10 mouse cellular contexts compared by ENCODE assay signal in genomic region chr11:24689807-24690333, GRCm38 (mm10).
DNase-seq lines count a peak whose midpoint lies in the region; ATAC-seq and TF ChIP-seq lines count a peak whose summit lies in the region.
"Had no signal": no experiment of that assay in that cellular context is flagged by ENCODE, and none has a peak within 500 bp of the region (broad histone marks: within the 10 kb centered on the region; RNA-seq: fewer than 3 reads in every experiment).

No protein-coding gene starts in this region.

- peak; percentile 66 for DNase-seq in intestine, embryonic 14.5 days (ENCODE audit: low spot score)
- DNase-seq in adrenal gland, adult 8-10 months: peak; percentile 39
- peak; percentile 70 for DNase-seq in embryo, embryonic 11 days
- DNase-seq in lung, postnatal 10 days: peak; percentile 35
- peak; percentile 76 for DNase-seq in splenic B cell, adult 2 months (ENCODE audit: low read depth, low spot score)
- DNase-seq in MN1 (ENCODE audit: low spot score): no peak

- TF ChIP-seq EP300 in ES-Bruce4 (IDR thresholded peaks at IDR 0.05; ENCODE audit: insufficient read depth, low read depth, low read length): no peak

- WGBS in intestine, embryonic 14.5 days: 48% methylated on average over 7 of the region's 7 CpGs
- WGBS in intestine, embryonic 15.5 days: 52% methylated on average over 7 of the region's 7 CpGs

- H3K27ac ChIP-seq in intestine, embryonic 14.5 days (ENCODE audit: low read depth): no peak overlapping the region
- H3K27ac ChIP-seq in intestine, embryonic 15.5 days: no peak overlapping the region
- no peak overlapping the region for H3K27ac ChIP-seq in ES-Bruce4 (ENCODE audit: insufficient read depth, low read length)
- H3K27ac ChIP-seq: stomach, embryonic 15.5 days had no signal

- H3K9ac ChIP-seq in intestine, embryonic 14.5 days (ENCODE audit: low read length): no peak overlapping the region
- no peak overlapping the region for H3K9ac ChIP-seq in intestine, embryonic 15.5 days
- no peak overlapping the region for H3K9ac ChIP-seq in ES-Bruce4 (ENCODE audit: low read depth, poor library complexity, severe bottlenecking)
- H3K9ac ChIP-seq: stomach, embryonic 15.5 days had no signal

- no peaks in the 10 kb centered on the region for H3K36me3 ChIP-seq in intestine, embryonic 14.5 days (ENCODE audit: control insufficient read depth, insufficient read depth, low read length)
- no peaks in the 10 kb centered on the region for H3K36me3 ChIP-seq in intestine, embryonic 15.5 days
- no peaks in the 10 kb centered on the region for H3K36me3 ChIP-seq in ES-Bruce4 (ENCODE audit: control insufficient read depth, insufficient read depth, low read length, poor library complexity, severe bottlenecking)
- H3K36me3 ChIP-seq in splenic B cell, adult 2 months (ENCODE audit: control insufficient read depth, insufficient read depth, low read length, poor library complexity, severe bottlenecking): no peaks in the 10 kb centered on the region
- H3K36me3 ChIP-seq: stomach, embryonic 15.5 days had no signal

- no peaks in the 10 kb centered on the region for H3K4me1 ChIP-seq in intestine, embryonic 14.5 days (replicated peaks; ENCODE audit: control insufficient read depth, insufficient read depth, low read length)
- no peaks in the 10 kb centered on the region for H3K4me1 ChIP-seq in intestine, embryonic 15.5 days (replicated peaks)
- H3K4me1 ChIP-seq in ES-Bruce4 (ENCODE audit: control insufficient read depth, insufficient read depth, low read length): no peaks in the 10 kb centered on the region
- H3K4me1 ChIP-seq: stomach, embryonic 15.5 days had no signal

- H3K27me3 ChIP-seq in intestine, embryonic 14.5 days (replicated peaks; ENCODE audit: control insufficient read depth, insufficient read depth, low read length): no peaks in the 10 kb centered on the region
- H3K27me3 ChIP-seq in intestine, embryonic 15.5 days (replicated peaks): no peaks in the 10 kb centered on the region
- H3K27me3 ChIP-seq in ES-Bruce4 (ENCODE audit: control insufficient read depth, insufficient read depth, low read length, poor library complexity, severe bottlenecking): no peaks in the 10 kb centered on the region
- H3K27me3 ChIP-seq in splenic B cell, adult 2 months (ENCODE audit: control insufficient read depth, insufficient read depth, low read length, poor library complexity, severe bottlenecking): no peaks in the 10 kb centered on the region
- H3K27me3 ChIP-seq: stomach, embryonic 15.5 days had no signal

- no peaks in the 10 kb centered on the region for H3K9me3 ChIP-seq in intestine, embryonic 14.5 days (ENCODE audit: control insufficient read depth, low read length)
- H3K9me3 ChIP-seq in intestine, embryonic 15.5 days: no peaks in the 10 kb centered on the region
- H3K9me3 ChIP-seq in ES-Bruce4 (replicated peaks; ENCODE audit: control insufficient read depth, insufficient read depth, low read length, poor library complexity, severe bottlenecking): no peaks in the 10 kb centered on the region
- H3K9me3 ChIP-seq: stomach, embryonic 15.5 days had no signal

- TF ChIP-seq POLR2A in ES-Bruce4 (IDR thresholded peaks at IDR 0.05; ENCODE audit: insufficient read depth, low read length): no peak

- no peak overlapping the region for H3K4me2 ChIP-seq in intestine, embryonic 14.5 days (ENCODE audit: low read length)
- no peak overlapping the region for H3K4me2 ChIP-seq in intestine, embryonic 15.5 days (replicated peaks)
- H3K4me2 ChIP-seq: stomach, embryonic 15.5 days had no signal

- no peak for ATAC-seq in intestine, embryonic 14.5 days (replicated peaks; ENCODE audit: low FRiP score, low TSS enrichment, low read depth)
- ATAC-seq in intestine, embryonic 15.5 days: no peak

- peak; percentile 73 for TF ChIP-seq CTCF in ES-Bruce4 (IDR thresholded peaks at IDR 0.05; ENCODE audit: low read depth, low read length)

- no peak overlapping the region for H3K4me3 ChIP-seq in intestine, embryonic 14.5 days (ENCODE audit: low read depth, low read length)
- no peak overlapping the region for H3K4me3 ChIP-seq in intestine, embryonic 15.5 days (replicated peaks)
- H3K4me3 ChIP-seq in ES-Bruce4 (ENCODE audit: low read depth, low read length): no peak overlapping the region
- H3K4me3 ChIP-seq: erythroblast, embryonic 14.5 days; stomach, embryonic 15.5 days had no signal
